Mouse (Mus musculus): ENCODE data around the gene Aspm. TPM values are rescaled to one million over a fixed set of nuclear protein-coding genes. Genes with fewer than 3 reads are reported as not detected.

The Aspm gene
- 10 to 100 TPM; 37.9 to 41.7 TPM for total RNA-seq (2023)

GRCm38 (mm10) chr1:139454340-139455225 is at the start of gene Aspm:
TSS of gene Aspm (plus strand) at chr1:139454772.

GRCm38 (mm10) chr1:139421875-139422791 is 32.4 kb upstream of the Aspm start, which contains the start of gene Zbtb41:
TSS of gene Zbtb41 (plus strand) at chr1:139422288.

GRCm38 (mm10) chr1:139501258-139501752 is 46.7 kb downstream of the Aspm start, which contains the start of gene F13b:
TSS of gene F13b (plus strand) at chr1:139501702.

Other genes with a start within 250 kb of the Aspm start
- gene Crb1, start 77.7 kb upstream of the Aspm start, total RNA-seq (2023) = not detected
- 1 to 10 TPM; 7.3 to 7.6 TPM for gene Zbtb41, start 32.5 kb upstream of the Aspm start, total RNA-seq (2023)
- not detected for gene F13b, start 46.9 kb downstream of the Aspm start, total RNA-seq (2023)
- not detected for gene Cfhr1, start 105.5 kb downstream of the Aspm start, total RNA-seq (2023)

Measured in neutrophil, adult 83 days (primary cell).